Mouse (Mus musculus): ENCODE data around the gene Med8. TPM values are rescaled to one million over a fixed set of nuclear protein-coding genes. Genes with fewer than 3 reads are reported as not detected.

The Med8 gene
- polyA plus RNA-seq, 1 experiment from 2014 or later, result 102 TPM

- Histone ChIP-seq H3K9me3 (ENCODE audit: low read length) (no peaks in the 10 kb centered on the region), H3K36me3 (ENCODE audit: insufficient read depth, low read length) (peaks cover 45% of the 10 kb centered on the region), H3K9ac (replicated peaks; ENCODE audit: low read length) (no peak overlapping the region), H3K4me2 (replicated peaks; ENCODE audit: low read depth, low read length) (no peak overlapping the region), H3K27me3 (ENCODE audit: insufficient read depth, low read length) (no peaks in the 10 kb centered on the region), H3K4me1 (ENCODE audit: insufficient read depth, low read length) (peaks cover 15% of the 10 kb centered on the region), H3K27ac (ENCODE audit: low read length) (no peak overlapping the region), H3K4me3 (ENCODE audit: low read length) (no peak overlapping the region)
- ATAC-seq (ENCODE audit: low FRiP score, low TSS enrichment), result no peak
- 86% methylated on average over 5 of the region's 5 CpGs for WGBS
Measured at GRCm38 (mm10) chr4:118410871-118411270, 1.7 kb downstream of the Med8 start.

- no peak for ATAC-seq (ENCODE audit: low FRiP score, low TSS enrichment)
- 92% methylated on average over 5 of the region's 5 CpGs for WGBS
- peaks cover 51% of the 10 kb centered on the region for H3K36me3 ChIP-seq (ENCODE audit: insufficient read depth, low read length)
Measured at GRCm38 (mm10) chr4:118413553-118413952, 4.4 kb downstream of the Med8 start.

GRCm38 (mm10) chr4:118415779-118416178, 6.6 kb downstream of the Med8 start:
- ATAC-seq (ENCODE audit: low FRiP score, low TSS enrichment), result no peak
- H3K9me3 ChIP-seq (ENCODE audit: low read length), result no peaks in the 10 kb centered on the region
- H3K27me3 ChIP-seq (ENCODE audit: insufficient read depth, low read length), result no peaks in the 10 kb centered on the region
- no peak overlapping the region for H3K27ac ChIP-seq (ENCODE audit: low read length)
- no peak overlapping the region for H3K4me3 ChIP-seq (ENCODE audit: low read length)
- no peak overlapping the region for H3K9ac ChIP-seq (replicated peaks; ENCODE audit: low read length)
- no peaks in the 10 kb centered on the region for H3K4me1 ChIP-seq (ENCODE audit: insufficient read depth, low read length)
- no peak overlapping the region for H3K4me2 ChIP-seq (replicated peaks; ENCODE audit: low read depth, low read length)
- H3K36me3 ChIP-seq (ENCODE audit: insufficient read depth, low read length), result peaks cover 55% of the 10 kb centered on the region
- WGBS, result 84% methylated on average over 2 of the region's 2 CpGs

More at GRCm38 (mm10) chr4:118413553-118413952, 4.4 kb downstream of the Med8 start:
- Histone ChIP-seq H3K9ac (replicated peaks; ENCODE audit: low read length) (no peak overlapping the region), H3K27ac (ENCODE audit: low read length) (no peak overlapping the region), H3K4me2 (replicated peaks; ENCODE audit: low read depth, low read length) (no peak overlapping the region), H3K27me3 (ENCODE audit: insufficient read depth, low read length) (no peaks in the 10 kb centered on the region), H3K4me3 (ENCODE audit: low read length) (no peak overlapping the region), H3K4me1 (ENCODE audit: insufficient read depth, low read length) (peaks cover 9% of the 10 kb centered on the region), H3K9me3 (ENCODE audit: low read length) (no peaks in the 10 kb centered on the region)

GRCm38 (mm10) chr4:118416329-118416728, 7.2 kb downstream of the Med8 start:
- no peak overlapping the region for H3K4me3 ChIP-seq (ENCODE audit: low read length)
- H3K4me2 ChIP-seq (replicated peaks; ENCODE audit: low read depth, low read length), result no peak overlapping the region
- no peak overlapping the region for H3K9ac ChIP-seq (replicated peaks; ENCODE audit: low read length)
- H3K36me3 ChIP-seq (ENCODE audit: insufficient read depth, low read length), result peaks cover 56% of the 10 kb centered on the region
- H3K27ac ChIP-seq (ENCODE audit: low read length), result no peak overlapping the region
- no peak for ATAC-seq (ENCODE audit: low FRiP score, low TSS enrichment)
- H3K4me1 ChIP-seq (ENCODE audit: insufficient read depth, low read length), result 0 out of 2 replicates have a peak, but pooled peaks cover 3% of the 10 kb centered on the region
- no peaks in the 10 kb centered on the region for H3K27me3 ChIP-seq (ENCODE audit: insufficient read depth, low read length)
- no peaks in the 10 kb centered on the region for H3K9me3 ChIP-seq (ENCODE audit: low read length)
- 94% methylated on average over 5 of the region's 5 CpGs for WGBS

GRCm38 (mm10) chr4:118417112-118417797, 8.1 kb downstream of the Med8 start:
- Histone ChIP-seq H3K36me3 (ENCODE audit: insufficient read depth, low read length) (peaks cover 48% of the 10 kb centered on the region), H3K4me3 (ENCODE audit: low read length) (no peak overlapping the region), H3K27me3 (ENCODE audit: insufficient read depth, low read length) (no peaks in the 10 kb centered on the region), H3K27ac (ENCODE audit: low read length) (no peak overlapping the region), H3K4me1 (ENCODE audit: insufficient read depth, low read length) (0 out of 2 replicates have a peak, but pooled peaks cover 3% of the 10 kb centered on the region), H3K4me2 (replicated peaks; ENCODE audit: low read depth, low read length) (no peak overlapping the region), H3K9me3 (ENCODE audit: low read length) (no peaks in the 10 kb centered on the region), H3K9ac (replicated peaks; ENCODE audit: low read length) (no peak overlapping the region)
- WGBS, result 89% methylated on average over 13 of the region's 13 CpGs
- no peak for ATAC-seq (ENCODE audit: low FRiP score, low TSS enrichment)

- no peak overlapping the region for H3K4me2 ChIP-seq (replicated peaks; ENCODE audit: low read depth, low read length)
- H3K4me3 ChIP-seq (ENCODE audit: low read length), result no peak overlapping the region
- no peak overlapping the region for H3K27ac ChIP-seq (ENCODE audit: low read length)
- peaks cover 11% of the 10 kb centered on the region for H3K36me3 ChIP-seq (ENCODE audit: insufficient read depth, low read length)
- H3K9ac ChIP-seq (replicated peaks; ENCODE audit: low read length), result no peak overlapping the region
- WGBS, result 94% methylated on average over 3 of the region's 3 CpGs
- H3K4me1 ChIP-seq (ENCODE audit: insufficient read depth, low read length), result 0 out of 2 replicates have a peak, but pooled peaks cover 3% of the 10 kb centered on the region
- ATAC-seq (ENCODE audit: low FRiP score, low TSS enrichment), result 0 out of 2 replicates have a peak, but pooled peaks have one; percentile 67
- H3K9me3 ChIP-seq (ENCODE audit: low read length), result no peaks in the 10 kb centered on the region
- no peaks in the 10 kb centered on the region for H3K27me3 ChIP-seq (ENCODE audit: insufficient read depth, low read length)
Measured at GRCm38 (mm10) chr4:118421384-118421783, 12.2 kb downstream of the Med8 start.

GRCm38 (mm10) chr4:118424541-118425160, 15.5 kb downstream of the Med8 start:
- H3K27ac ChIP-seq (ENCODE audit: low read length), result no peak overlapping the region
- peaks cover 7% of the 10 kb centered on the region; the same call in 1 of the 2 replicates for H3K36me3 ChIP-seq (ENCODE audit: insufficient read depth, low read length)
- 84% methylated on average over 4 of the region's 4 CpGs for WGBS
- no peak for ATAC-seq (ENCODE audit: low FRiP score, low TSS enrichment)
- peaks cover 22% of the 10 kb centered on the region for H3K4me1 ChIP-seq (ENCODE audit: insufficient read depth, low read length)
- no peak overlapping the region for H3K9ac ChIP-seq (replicated peaks; ENCODE audit: low read length)
- no peak overlapping the region for H3K4me3 ChIP-seq (ENCODE audit: low read length)
- no peak overlapping the region for H3K4me2 ChIP-seq (replicated peaks; ENCODE audit: low read depth, low read length)
- no peaks in the 10 kb centered on the region for H3K27me3 ChIP-seq (ENCODE audit: insufficient read depth, low read length)
- no peaks in the 10 kb centered on the region for H3K9me3 ChIP-seq (ENCODE audit: low read length)

- Histone ChIP-seq H3K27ac (ENCODE audit: low read length) (no peak overlapping the region), H3K36me3 (ENCODE audit: insufficient read depth, low read length) (peaks cover 7% of the 10 kb centered on the region; the same call in 1 of the 2 replicates), H3K9ac (replicated peaks; ENCODE audit: low read length) (no peak overlapping the region), H3K9me3 (ENCODE audit: low read length) (no peaks in the 10 kb centered on the region), H3K4me3 (ENCODE audit: low read length) (no peak overlapping the region), H3K27me3 (ENCODE audit: insufficient read depth, low read length) (no peaks in the 10 kb centered on the region), H3K4me2 (replicated peaks; ENCODE audit: low read depth, low read length) (no peak overlapping the region), H3K4me1 (ENCODE audit: insufficient read depth, low read length) (peaks cover 28% of the 10 kb centered on the region)
- ATAC-seq (ENCODE audit: low FRiP score, low TSS enrichment), result no peak
- WGBS, result 97% methylated on average over 1 of the region's 1 CpGs
Measured at GRCm38 (mm10) chr4:118425374-118425773, 16.2 kb downstream of the Med8 start.

GRCm38 (mm10) chr4:118427415-118427767, 18.3 kb downstream of the Med8 start:
- peak overlapping the region; percentile 87 for H3K27ac ChIP-seq (ENCODE audit: low read length)
- H3K36me3 ChIP-seq (ENCODE audit: insufficient read depth, low read length), result peaks cover 18% of the 10 kb centered on the region
- no peak; the same call in 1 of the 2 replicates for ATAC-seq (ENCODE audit: low FRiP score, low TSS enrichment)
- H3K4me3 ChIP-seq (ENCODE audit: low read length), result peak overlapping the region; percentile 77
- WGBS, result 1% methylated on average over 5 of the region's 5 CpGs
- peak overlapping the region; percentile 85 for H3K9ac ChIP-seq (replicated peaks; ENCODE audit: low read length)
- peak overlapping the region; percentile 79 for H3K4me2 ChIP-seq (replicated peaks; ENCODE audit: low read depth, low read length)
- no peaks in the 10 kb centered on the region for H3K27me3 ChIP-seq (ENCODE audit: insufficient read depth, low read length)
- no peaks in the 10 kb centered on the region for H3K9me3 ChIP-seq (ENCODE audit: low read length)
- H3K4me1 ChIP-seq (ENCODE audit: insufficient read depth, low read length), result peaks cover 28% of the 10 kb centered on the region
